Mouse (Mus musculus) cerebral cortex, adult 2 months (tissue): ENCODE results near the gene Smg6.

Source experiments
- WGBS: fragments of 180-500 bp; shearing (Covaris S2); methylation state at CpG from one replicate; pipeline ENCODE4 v1.1.7; 2018; 5-methylcytosine and 5-hydroxymethylcytosine counted together

The Smg6 gene

DNA sequence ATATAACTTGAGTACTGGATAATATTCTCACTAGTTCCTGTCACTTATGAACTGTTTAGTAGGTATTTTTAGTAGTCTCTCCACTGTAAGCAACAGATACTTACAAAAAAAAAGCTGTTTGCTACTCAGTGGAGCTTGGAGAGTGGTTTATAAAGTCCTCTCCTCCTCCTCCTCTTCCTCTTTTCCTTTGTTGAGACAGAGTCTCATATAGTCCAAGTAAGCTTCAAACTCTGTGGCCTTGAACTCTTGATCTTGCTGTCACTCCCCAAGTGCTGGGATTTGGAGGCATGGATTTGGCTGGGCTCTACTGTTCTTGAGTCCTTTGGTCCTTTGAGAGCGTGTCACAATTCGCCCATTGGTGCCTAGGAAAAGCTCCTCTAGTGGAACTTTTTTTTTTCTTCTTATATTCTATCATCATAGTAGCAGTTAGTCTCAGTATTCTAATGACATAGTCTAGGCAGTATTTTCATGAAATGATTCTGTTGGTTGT is 1.7 kb downstream of the Smg6 start:
- 89% methylated on average over 2 of the region's 2 CpGs for WGBS

DNA sequence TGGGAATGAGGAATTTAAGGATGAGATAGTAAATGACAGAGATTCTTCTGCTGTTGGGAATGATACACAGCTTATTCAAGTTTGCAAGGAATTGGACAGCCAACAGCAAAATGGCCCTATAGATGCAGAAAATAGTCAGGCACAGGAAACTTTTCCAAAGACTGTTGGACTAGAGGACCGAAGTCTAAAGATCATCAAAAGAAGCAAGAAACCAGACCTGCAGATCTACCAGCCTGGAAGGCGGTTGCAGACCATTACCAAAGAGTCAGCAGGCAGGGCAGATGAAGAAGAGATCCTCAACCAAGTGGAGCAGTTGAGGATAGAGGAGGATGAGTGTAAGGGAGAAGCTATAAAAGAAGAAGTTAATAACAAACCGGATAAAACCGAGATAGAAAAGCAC is 3.5 kb downstream of the Smg6 start:
- 96% methylated on average over 4 of the region's 4 CpGs for WGBS

DNA sequence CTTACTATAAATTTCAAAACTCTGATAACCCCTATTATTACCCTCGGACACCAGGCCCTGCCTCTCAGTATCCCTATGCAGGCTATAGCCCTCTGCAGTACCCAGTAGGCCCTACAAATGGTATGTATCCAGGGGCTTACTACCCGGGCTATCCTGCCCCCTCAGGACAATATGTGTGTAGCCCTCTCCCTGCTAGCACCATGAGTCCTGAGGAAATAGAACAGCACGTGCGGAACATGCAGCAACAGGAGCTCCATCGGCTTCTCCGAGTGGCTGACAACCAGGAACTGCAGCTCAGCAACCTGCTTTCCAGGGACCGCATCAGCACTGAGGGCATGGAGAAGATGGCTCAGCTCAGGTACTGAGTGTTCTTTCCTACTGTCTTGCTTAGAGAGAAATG is 4.8 kb downstream of the Smg6 start:
- 92% methylated on average over 7 of the region's 7 CpGs for WGBS

DNA sequence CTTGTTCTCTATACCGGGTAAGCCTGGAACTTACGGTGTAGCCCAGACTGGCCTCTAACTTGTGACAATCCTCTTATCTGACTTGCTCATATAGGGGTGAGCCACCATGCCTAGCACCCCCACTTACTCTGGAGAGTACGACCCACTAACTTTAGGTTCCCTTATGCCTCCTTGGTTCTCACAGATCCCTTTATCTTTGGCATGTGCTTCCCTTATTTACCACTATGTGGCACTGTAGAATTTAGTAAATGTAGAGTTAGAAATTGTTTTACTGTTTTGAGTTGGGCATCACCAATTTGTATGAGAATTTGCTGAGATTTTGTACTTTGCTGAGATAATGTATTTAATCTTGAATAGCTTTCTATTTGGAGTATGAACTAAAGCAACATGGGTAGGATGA is 20.7 kb downstream of the Smg6 start:
- WGBS = 69% methylated on average over 3 of the region's 3 CpGs

DNA sequence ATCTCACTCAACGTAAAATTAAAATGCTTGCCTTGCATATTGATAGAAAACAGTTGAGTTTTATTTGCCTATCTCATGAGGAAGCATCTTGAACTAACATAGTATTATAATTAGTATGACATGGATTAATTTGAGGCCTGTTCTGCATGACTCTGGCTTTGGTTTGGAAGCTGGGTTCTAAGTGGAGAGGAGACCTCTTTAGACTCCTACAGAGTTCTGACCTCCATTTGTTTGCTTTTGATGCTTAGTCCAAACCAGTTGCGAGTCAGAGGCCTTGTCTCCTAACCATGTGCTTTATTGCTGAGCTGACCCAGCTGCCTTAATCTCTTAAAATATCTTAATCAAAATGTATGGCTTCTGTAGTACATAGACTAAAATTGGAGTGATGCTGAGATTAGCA is 32.0 kb downstream of the Smg6 start:
- 93% methylated on average over 2 of the region's 2 CpGs for WGBS

DNA sequence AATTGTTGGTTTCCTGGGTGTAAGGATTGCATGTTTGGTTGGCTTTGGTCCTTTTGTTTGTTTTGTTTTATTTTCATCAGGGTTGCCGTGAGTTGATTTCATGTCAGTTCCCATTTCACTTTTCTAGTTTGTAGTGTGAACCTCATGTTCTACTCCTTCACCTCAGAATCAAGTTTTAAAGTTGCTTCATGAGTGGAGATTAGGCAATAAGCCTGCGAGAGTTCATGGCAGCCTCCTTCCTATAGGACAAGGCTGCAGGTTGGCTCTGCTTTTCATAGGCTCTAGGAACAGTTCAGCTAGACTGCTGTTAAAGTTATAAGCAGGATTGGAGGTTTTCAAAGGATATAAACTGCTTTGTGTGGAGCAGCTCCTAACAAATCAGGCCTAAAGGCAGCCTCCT is 33.9 kb downstream of the Smg6 start:
- 75% methylated on average over 2 of the region's 2 CpGs for WGBS

DNA sequence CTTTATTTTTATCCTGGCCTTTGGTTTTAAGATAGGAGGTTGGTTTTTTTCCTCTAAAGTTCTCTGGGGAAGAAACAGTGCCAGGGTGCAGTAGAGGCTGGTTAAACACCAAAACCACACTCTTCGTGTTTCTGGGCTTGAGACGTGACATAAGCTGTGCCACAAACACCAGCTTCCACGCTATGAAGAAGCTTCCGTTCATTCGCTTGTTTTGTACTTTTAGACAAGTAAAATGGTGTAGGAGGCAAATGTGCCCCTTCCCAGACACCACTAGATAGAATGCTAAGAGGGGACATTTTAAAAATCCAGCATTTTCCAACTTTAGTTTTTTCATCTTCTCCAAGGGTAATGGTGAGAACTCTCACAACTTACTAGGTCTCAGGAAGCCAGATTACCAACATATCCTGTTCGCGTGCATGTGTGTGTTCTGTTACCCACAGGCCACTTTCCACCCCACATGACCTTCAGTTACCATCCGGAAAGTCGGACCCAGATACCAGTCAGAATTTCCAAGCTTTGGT is 34.5 kb downstream of the Smg6 start:
- 95% methylated on average over 9 of the region's 9 CpGs for WGBS

DNA sequence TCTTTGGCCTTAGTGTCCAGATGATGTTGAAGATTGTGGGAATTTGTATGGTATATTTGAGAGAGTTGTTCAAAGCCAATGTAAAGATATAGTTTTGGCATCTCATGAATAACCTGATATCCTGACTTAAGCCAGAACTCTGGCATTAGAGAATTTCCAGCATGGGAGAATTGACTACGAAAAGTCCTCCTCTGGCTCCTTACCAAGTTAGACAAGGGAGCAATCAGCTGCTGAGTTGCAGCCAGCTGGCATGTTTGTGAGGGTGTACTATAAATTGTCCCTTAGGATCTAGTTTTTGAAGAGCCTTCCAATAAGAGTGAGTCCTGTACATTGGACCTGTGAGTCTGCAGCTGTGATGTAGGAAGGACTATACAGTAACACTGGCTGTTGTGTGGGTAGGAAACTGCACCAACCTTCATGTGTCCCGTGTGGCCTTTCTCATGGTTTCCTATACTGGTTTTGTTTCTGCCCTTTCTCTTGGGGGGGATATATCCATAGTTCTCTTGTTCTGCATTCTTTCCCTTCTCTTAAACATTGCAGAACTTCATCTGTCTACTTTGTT is 37.3 kb downstream of the Smg6 start:
- WGBS = 31% methylated on average over 2 of the region's 2 CpGs

DNA sequence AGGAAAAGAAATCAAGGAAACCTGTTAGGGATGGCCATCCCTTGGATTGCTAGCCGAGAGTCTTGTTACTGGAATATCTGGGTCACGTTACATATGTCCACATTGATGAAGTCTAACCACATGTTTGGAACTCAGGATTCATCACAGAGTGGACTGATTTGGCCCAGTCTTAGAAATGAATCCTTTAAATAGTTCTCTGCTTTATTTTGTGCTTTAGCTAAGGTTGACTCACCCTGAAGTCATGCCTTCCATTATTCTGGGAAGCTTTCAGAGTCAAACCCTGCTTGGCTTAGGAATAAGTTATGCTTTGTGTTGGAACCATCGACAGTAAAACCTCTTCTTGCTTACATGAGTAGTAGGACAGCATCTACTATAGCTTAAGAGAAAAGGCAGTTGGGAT is 39.9 kb downstream of the Smg6 start:
- 71% methylated on average over 3 of the region's 3 CpGs for WGBS

DNA sequence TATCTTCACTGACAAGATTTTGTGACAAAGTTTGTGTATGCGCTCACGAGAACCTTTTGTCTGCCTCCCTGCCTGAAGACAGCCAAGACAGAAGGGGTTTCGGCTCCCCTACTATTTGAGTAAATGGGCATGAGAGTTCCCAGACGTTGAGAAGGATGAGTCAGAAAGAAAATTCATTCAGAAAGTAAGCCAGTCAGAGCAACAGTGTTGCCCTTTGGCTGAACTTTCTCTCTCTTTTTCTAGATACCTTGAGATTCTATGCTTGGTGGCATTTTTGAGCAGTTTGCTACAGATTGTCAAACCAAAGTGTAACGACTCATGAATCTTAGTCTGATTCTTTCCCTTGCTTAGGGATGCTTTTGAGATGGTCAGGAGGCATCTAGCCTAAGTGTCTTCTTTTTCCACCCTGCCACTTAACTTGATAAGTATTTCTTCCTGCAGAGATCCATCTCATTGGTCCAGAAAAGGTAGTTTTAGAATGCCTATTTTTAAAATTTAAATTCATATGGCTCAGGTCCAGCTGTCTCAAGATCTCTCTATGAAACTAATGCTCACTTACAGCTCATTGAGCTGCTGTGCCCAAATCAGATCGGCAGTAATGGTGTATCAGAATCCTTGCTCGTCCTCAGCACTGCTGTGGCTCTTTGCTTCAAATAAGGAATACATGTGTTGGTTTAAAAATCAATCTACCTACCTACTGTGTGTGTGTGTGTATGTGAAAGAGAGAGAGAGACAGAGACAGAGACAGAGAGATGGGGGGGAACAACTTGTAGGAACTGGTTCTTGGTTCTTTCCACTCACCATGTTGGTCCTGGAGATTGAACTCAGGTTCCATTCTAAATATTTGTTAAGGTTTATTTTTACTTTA is 47.9 kb downstream of the Smg6 start:
- 63% methylated on average over 7 of the region's 7 CpGs for WGBS

DNA sequence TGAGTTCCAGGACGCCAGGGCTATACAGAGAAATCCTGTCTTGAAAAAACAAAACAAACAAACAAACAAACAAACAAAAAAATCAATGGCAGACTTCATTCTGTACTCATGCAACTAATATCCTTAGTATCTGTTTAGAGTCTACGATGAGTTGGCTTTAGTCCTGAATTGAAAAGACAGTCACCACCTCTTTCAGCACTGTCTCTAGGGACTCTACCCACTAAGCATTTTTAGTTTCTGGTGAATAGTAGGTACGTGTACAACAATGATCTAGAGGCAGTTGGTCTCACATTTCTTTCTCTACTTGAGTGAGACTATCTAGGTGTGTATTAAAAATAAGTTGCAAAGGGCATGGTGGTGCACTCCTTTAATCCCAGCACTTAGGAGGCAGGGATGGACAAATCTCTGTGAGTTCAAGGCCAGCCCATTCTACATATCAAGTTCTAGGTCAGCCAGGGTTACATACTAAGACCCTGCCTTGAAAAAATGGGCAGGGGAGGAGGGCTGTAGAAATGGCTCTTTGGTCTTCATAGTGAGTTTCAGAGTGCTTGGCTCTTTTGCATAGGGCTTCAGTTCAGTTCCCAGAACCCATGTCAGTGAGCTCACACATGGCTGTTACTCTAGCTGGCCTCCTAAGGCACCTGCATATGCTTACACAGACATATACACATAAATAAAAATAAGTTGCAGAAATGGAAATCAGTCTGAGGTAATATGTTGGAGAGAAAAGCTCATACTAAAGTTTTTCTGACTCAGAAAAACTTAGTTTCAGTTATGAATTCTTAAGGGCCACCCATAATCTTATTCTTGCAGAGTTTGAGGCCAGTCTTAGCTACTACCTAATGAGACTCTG is 51.4 kb downstream of the Smg6 start:
- WGBS = 87% methylated on average over 3 of the region's 3 CpGs

DNA sequence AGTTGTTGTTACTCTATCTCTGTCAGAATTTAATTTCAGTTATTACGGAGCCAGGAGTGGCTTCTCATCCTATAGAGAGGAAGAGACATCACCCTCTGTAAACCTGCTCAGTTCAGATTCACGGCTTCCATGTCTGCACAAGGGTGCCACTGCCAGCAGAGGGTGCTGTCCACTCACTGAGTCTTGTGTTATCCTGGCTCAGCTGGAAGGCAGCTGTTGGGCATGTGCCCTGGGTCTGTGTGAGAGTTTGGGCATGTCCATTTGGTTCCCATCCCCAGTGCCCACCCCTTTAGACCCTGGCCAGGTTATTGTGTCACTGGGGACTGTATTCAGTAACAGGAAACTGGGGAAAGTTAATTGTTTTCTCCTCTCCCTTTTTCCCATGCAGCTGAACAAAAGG is 55.8 kb downstream of the Smg6 start:
- WGBS = 44% methylated on average over 2 of the region's 2 CpGs

DNA sequence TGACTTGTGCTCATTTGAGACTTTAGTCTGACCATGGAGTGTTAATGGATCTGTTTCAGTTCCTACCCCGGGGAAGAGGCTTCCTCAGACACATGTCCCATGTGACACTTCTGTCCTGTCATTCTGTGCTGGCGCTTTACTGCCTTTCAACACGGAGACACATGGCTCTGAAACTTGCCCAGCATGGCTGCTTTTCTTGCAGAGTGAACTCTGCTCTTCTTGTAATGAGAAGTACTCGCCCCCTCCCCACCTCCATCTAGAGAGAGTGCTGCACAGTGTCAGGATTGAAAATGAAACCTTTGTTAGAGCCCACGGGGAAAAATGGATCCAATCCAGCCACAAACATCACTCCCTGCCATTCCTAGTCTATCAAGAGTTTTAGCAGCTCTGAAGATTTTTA is 62.5 kb downstream of the Smg6 start:
- 32% methylated on average over 5 of the region's 5 CpGs for WGBS

DNA sequence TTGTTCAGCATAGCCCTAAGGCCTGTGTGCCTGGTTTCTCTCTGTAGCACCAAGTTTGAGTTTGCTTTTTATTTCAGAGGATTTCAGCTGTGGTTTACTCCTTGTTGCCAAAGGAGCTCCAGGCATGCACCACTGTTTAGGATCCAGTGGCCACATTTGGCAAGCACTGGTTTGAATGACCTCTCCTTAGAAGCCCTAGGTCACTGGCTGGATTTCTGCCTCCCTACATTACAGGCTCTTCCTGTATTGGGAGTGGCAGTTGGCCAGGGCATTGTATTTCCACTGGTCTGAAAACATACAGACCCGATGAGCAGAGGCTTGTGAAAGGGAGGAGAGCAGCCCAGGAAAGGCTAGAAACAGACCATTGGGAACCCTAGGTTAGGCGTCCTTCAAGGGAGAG is 63.4 kb downstream of the Smg6 start:
- WGBS = 77% methylated on average over 2 of the region's 2 CpGs

DNA sequence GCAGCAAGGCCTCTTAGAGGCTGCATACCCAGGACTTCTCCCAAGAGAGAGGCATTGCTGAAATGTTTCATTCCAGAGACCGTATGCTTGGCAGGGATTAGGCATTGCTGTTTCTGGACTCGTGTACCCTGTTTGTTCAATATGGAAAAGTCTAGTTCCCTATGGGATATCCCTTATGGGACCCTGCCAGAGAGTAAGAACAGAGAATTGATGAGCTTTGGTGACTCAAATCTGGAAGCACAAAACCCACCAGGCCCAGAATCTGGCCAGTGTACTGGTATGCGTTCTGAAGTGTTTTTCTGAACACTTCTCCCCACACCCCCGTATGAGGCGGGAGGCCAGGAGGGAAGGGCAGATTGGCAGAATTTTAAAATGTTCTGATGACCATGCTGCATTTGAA is 64.9 kb downstream of the Smg6 start:
- WGBS = 68% methylated on average over 5 of the region's 5 CpGs

DNA sequence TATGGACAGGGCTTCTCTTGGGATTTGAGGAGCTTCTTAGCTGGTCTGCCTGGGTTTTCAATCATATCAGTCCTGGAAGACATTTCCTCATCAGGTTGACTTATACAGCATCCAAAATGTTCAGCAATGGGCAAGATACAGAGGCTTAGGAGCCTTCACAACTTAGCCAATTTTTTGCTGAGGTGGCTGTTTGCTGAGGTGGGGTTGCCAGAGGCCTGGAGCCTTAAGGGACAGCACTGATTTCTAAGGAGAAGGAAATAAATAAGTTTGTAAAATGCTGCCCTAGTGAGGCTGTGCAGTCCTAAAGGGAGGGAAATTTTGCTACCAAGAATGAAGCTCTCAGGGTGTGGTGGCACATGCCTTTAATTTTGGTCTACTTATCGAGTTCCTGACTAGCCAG is 65.7 kb downstream of the Smg6 start:
- WGBS = 70% methylated on average over 1 of the region's 1 CpGs

DNA sequence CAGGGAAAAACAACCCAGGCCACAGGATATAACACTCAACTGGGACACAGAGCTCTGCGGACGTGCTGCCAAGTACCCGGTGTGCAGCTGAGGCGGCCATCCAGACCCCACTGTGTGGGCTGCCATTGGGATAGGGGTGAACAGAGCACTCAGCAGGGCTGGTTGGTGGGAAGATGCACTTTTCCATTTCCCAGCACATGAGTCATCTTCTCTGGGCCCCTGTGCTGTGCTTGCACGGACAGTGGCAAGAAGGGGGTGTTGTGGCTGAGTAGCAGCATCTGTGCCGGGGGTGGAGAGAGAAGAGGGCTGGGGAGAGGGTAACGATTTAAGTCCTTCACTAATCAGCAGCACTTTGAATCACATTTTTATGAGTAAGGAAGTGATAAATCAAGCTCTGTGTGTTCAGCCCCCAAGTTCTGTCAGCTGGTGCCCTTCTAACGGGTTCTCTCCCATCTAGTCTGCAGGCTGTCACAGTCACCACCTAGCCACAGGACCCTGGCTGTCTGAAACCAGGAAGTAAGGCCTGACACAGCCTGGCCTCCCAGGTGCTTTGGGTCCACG is 66.9 kb downstream of the Smg6 start:
- WGBS = 49% methylated on average over 9 of the region's 9 CpGs

DNA sequence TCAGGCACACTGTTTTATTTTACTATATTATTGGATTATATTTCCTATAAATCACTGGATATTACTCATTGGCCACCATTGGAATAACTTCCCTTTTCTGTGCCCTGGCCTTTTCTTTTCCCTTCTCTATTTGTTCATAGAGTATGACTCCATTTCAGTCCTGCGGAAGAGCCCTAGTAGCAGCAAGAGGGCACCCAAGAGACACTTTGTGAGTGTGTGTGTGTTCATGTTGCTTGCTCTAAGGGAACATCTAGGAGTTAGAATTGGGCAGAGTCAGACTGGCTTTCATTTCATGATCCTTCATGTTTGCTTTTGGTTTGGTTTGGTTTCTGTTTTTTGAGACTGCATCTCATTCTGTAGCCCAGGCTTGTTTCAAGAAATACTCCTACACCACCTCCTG is 68.5 kb downstream of the Smg6 start:
- WGBS = 56% methylated on average over 1 of the region's 1 CpGs

DNA sequence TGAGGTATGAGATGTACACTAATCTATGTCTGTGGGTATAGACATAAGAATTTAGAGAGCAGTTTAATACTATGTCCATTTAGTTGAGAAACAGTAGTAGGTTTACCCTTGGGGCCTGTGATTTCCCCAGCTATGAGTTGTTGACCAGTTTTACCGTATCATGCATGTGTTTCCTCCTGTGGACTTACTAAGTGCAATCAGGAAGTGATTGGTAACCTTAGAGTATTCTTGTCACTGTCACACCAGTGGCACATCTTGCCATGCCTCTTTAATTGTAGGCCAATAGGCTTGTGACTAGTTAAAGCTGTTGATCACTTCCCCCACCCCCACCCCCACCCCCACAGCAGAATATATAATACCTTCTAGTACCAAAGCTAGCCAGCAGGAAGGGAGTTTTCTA is 70.9 kb downstream of the Smg6 start:
- WGBS = 97% methylated on average over 1 of the region's 1 CpGs

DNA sequence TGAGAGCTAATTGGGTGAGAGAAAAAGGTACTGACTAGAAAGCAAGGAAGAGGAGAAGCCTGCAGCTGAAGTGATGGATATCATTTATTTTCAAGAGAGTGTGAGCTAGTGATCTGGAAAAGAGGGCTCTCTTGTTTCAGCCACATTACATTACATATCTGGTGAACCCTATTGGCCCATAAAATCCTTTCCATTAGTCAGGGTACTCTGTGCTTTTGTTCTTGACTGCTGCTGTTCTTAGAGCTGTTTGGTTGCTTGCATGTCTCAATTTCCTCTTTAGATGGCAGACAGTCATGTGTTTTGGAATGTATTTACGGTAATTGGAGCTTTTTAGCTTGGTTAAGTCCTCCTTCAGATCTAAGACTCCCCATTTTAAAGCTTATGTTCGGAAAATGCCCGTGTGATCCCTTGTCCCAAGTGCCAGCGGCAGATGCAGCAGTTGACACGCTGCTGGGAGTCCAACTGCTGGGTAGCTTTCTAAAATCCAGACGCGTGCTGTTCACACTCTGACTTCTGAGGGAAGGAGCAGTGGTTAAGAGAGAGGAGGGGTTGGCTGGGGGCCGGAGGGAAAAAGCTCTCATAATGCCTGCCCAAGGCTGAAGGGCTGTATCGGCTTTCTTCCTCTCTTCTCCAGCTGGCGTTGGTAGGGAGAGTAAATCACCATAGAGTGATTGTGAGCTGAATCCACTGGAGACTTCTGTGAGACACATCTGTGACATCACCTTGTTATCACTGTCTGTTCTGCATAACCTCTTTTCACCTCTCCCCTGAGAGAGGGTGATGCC is 75.4 kb downstream of the Smg6 start:
- 63% methylated on average over 10 of the region's 10 CpGs for WGBS

DNA sequence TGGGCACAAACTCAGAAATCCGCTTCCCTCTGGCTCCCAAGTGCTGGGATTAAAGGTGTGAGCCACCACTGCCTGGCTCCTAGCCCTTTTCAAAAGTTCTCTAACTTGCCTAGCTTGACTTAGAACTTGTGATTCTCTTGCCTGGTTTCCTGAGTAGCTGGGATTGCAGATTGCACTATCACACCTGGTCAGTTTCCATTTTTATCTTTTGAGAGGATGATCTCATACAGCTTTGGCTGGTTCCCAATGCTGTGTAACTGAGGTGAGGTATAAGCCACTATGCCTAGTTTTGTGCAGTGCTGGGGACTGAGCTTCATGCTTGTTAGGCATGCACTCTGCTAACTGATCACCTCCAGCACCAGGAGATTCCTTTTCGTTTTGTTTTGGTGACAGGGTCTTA is 82.6 kb downstream of the Smg6 start:
- 77% methylated on average over 2 of the region's 2 CpGs for WGBS
